Mouse (Mus musculus) kidney, adult 8-10 months (tissue): Measurements from ENCODE around the gene Ehd4.

ENCODE experiments used
- DNase-seq, 2 experiments: peaks; one replicate each; pipeline ENCODE4 v3.0.0; 2022

Gene Ehd4

GRCm38 (mm10) chr2:120154361-120154894 is at the start of gene Ehd4:
Gene Ehd4, minus strand, starts transcription at chr2:120154606.
- peak; percentile 98 to 99 for DNase-seq

GRCm38 (mm10) chr2:120203742-120204141 is 49.3 kb upstream of the Ehd4 start:
- DNase-seq, result no peak

GRCm38 (mm10) chr2:120200077-120200476 is 45.7 kb upstream of the Ehd4 start:
- no peak for DNase-seq

- DNase-seq, result no peak
Observed at GRCm38 (mm10) chr2:120188174-120188573, 33.8 kb upstream of the Ehd4 start.

GRCm38 (mm10) chr2:120187583-120187982 is 33.2 kb upstream of the Ehd4 start:
- no peak for DNase-seq

- DNase-seq, result no peak
Observed at GRCm38 (mm10) chr2:120185527-120186276, 31.3 kb upstream of the Ehd4 start.

- no peak for DNase-seq
Observed at GRCm38 (mm10) chr2:120178936-120179335, 24.5 kb upstream of the Ehd4 start.

GRCm38 (mm10) chr2:120173718-120174117 is 19.3 kb upstream of the Ehd4 start:
- peak in 1 of 2 experiments; percentile 52 for DNase-seq

GRCm38 (mm10) chr2:120171362-120171761 is 17.0 kb upstream of the Ehd4 start:
- DNase-seq, result no peak

GRCm38 (mm10) chr2:120170726-120171125 is 16.3 kb upstream of the Ehd4 start:
- DNase-seq, result no peak

- DNase-seq, result no peak
Observed at GRCm38 (mm10) chr2:120169382-120169781, 15.0 kb upstream of the Ehd4 start.

GRCm38 (mm10) chr2:120167763-120168162 is 13.4 kb upstream of the Ehd4 start:
- DNase-seq, result no peak

- no peak for DNase-seq
Observed at GRCm38 (mm10) chr2:120165474-120165873, 11.1 kb upstream of the Ehd4 start.

- DNase-seq, result no peak
Observed at GRCm38 (mm10) chr2:120159434-120159833, 5.0 kb upstream of the Ehd4 start.

- DNase-seq, result peak in 1 of 2 experiments; percentile 12
Observed at GRCm38 (mm10) chr2:120158846-120159245, 4.4 kb upstream of the Ehd4 start.

GRCm38 (mm10) chr2:120158016-120158415 is 3.6 kb upstream of the Ehd4 start:
- DNase-seq, result no peak

- DNase-seq, result no peak
Observed at GRCm38 (mm10) chr2:120157606-120158005, 3.2 kb upstream of the Ehd4 start.

GRCm38 (mm10) chr2:120153586-120154360 is 633 bp downstream of the Ehd4 start:
- DNase-seq, result no peak

GRCm38 (mm10) chr2:120150571-120150970 is 3.8 kb downstream of the Ehd4 start:
- DNase-seq, result no peak

GRCm38 (mm10) chr2:120149634-120150033 is 4.8 kb downstream of the Ehd4 start:
- no peak for DNase-seq

GRCm38 (mm10) chr2:120147999-120148398 is 6.4 kb downstream of the Ehd4 start:
- no peak for DNase-seq

GRCm38 (mm10) chr2:120147364-120147763 is 7.0 kb downstream of the Ehd4 start:
- no peak for DNase-seq

- no peak for DNase-seq
Observed at GRCm38 (mm10) chr2:120146543-120146942, 7.9 kb downstream of the Ehd4 start.

- no peak for DNase-seq
Observed at GRCm38 (mm10) chr2:120144390-120144789, 10.0 kb downstream of the Ehd4 start.
